Mouse (Mus musculus) liver, adult 2 months (tissue): Measurements from ENCODE around the gene Slc25a22.

Experiments
- CTCF ChIP-seq: fragments of 200-500 bp; IDR thresholded peaks from 2 replicates; pipeline ENCODE4 v1.5.1; 2011; ENCODE audit warnings: low read depth, low read length, control low read depth
- POLR2A ChIP-seq: fragments of 200-500 bp; IDR thresholded peaks from 2 replicates; pipeline ENCODE4 v1.6.1; 2011; ENCODE audit warnings: low read length, control low read depth; ENCODE audit not compliant: insufficient read depth; ENCODE audit errors: extremely low read depth

GRCm38 (mm10) chr7:141481498-141482401, 44.1 kb upstream of the Slc25a22 start:
- peak; percentile 33; the same call in 1 of the 2 replicates for TF ChIP-seq CTCF
- TF ChIP-seq POLR2A = no peak
